ENCODE assay signal across 14 mouse cellular contexts in the genomic region with DNA sequence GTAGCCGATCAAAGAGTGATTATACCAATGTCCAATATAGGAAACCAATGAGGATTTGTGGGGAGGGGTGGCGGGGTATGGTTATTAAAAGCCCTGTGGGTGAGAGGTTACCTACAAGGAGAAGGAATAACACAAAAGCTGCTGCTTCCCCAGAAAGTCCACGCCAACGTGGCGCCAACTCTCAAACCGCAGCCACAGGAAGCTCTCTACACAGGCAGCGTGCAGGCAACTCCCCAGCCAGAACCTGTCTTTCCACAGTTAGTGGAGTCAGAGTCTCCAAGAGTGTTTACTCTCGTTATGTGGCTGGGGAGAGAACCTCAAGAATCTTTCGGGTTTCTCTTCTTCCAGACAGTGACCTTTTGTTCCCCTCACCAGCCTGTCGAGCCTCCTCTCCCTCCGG.
A peak's percentile ranks its signal among the peaks of the same experiment; 100 is the strongest.
DNase-seq lines count a peak whose midpoint lies in the region; ATAC-seq and TF ChIP-seq lines count a peak whose summit lies in the region.
"Had no signal": no experiment of that assay in that cellular context is flagged by ENCODE, and none has a peak within 500 bp of the region (broad histone marks: within the 10 kb centered on the region; RNA-seq: fewer than 3 reads in every experiment).

No protein-coding gene starts in this region.

- H3K4me1 ChIP-seq in brown adipose tissue, adult 24 weeks (ENCODE audit: control insufficient read depth, insufficient read depth, insufficient read length, low read length), result peaks cover 9% of the 10 kb centered on the region
- H3K4me1 ChIP-seq in lung, postnatal 0 days (ENCODE audit: insufficient read depth, low read depth, low read length), result no peaks in the 10 kb centered on the region
- peaks cover 7% of the 10 kb centered on the region; the same call in 1 of the 2 replicates for H3K4me1 ChIP-seq in midbrain, embryonic 11.5 days (ENCODE audit: control insufficient read depth, insufficient read depth, low read length)
- H3K4me1 ChIP-seq: forebrain, embryonic 15.5 days had no signal

- no peak overlapping the region for H3K4me2 ChIP-seq in lung, postnatal 0 days (replicated peaks; ENCODE audit: low read depth, low read length)
- H3K4me2 ChIP-seq in midbrain, embryonic 11.5 days, result no peak overlapping the region
- H3K4me2 ChIP-seq: embryonic facial prominence, embryonic 13.5 days; forebrain, embryonic 15.5 days; heart, embryonic 11.5 days; neural tube, embryonic 12.5 days had no signal

- no peak overlapping the region for H3K4me3 ChIP-seq in brown adipose tissue, adult 24 weeks (ENCODE audit: insufficient read depth, low read depth, low read length)
- H3K4me3 ChIP-seq in lung, postnatal 0 days (ENCODE audit: low read depth, low read length), result no peak overlapping the region
- no peak overlapping the region for H3K4me3 ChIP-seq in layer of hippocampus, adult 2 months
- no peak overlapping the region for H3K4me3 ChIP-seq in midbrain, embryonic 11.5 days (ENCODE audit: low read depth, low read length)
- H3K4me3 ChIP-seq: embryonic facial prominence, embryonic 13.5 days; forebrain, embryonic 15.5 days; neural tube, embryonic 12.5 days had no signal

- no peak overlapping the region for H3K9ac ChIP-seq in lung, postnatal 0 days (replicated peaks; ENCODE audit: low read depth)
- no peak overlapping the region for H3K9ac ChIP-seq in midbrain, embryonic 11.5 days (ENCODE audit: low read length)
- H3K9ac ChIP-seq: embryonic facial prominence, embryonic 13.5 days; forebrain, embryonic 15.5 days; neural tube, embryonic 12.5 days had no signal

- H3K27me3 ChIP-seq in lung, postnatal 0 days (replicated peaks; ENCODE audit: insufficient read depth, low read length), result no peaks in the 10 kb centered on the region
- H3K27me3 ChIP-seq in midbrain, embryonic 11.5 days (ENCODE audit: control insufficient read depth, insufficient read depth, low read length), result no peaks in the 10 kb centered on the region
- H3K27me3 ChIP-seq: embryonic facial prominence, embryonic 13.5 days; forebrain, embryonic 15.5 days; neural tube, embryonic 12.5 days had no signal

- DNase-seq in lung, adult 18-20 months, result peak; percentile 42 to 57
- no peak for DNase-seq in lung, postnatal 10 days
- DNase-seq in lung, postnatal 0 days (ENCODE audit: low spot score), result peak; percentile 43
- peak; percentile 53 to 77 for DNase-seq in urinary bladder, adult 18-20 months (ENCODE audit: low spot score in 2 of 2)
- DNase-seq in layer of hippocampus, adult 2 months (ENCODE audit: low spot score in 2 of 2), result no peak
- no peak for DNase-seq in cerebellum, adult 18-20 months
- no peak for DNase-seq in midbrain, embryonic 11.5 days (ENCODE audit: low spot score, missing footprints)
- DNase-seq: adrenal gland, adult 8-10 months; right cerebral cortex, adult 18-20 months had no signal

- H3K36me3 ChIP-seq in lung, postnatal 0 days (ENCODE audit: insufficient read depth, low read length), result no peaks in the 10 kb centered on the region
- H3K36me3 ChIP-seq in midbrain, embryonic 11.5 days (ENCODE audit: control insufficient read depth, insufficient read depth, low read length), result no peaks in the 10 kb centered on the region
- H3K36me3 ChIP-seq: embryonic facial prominence, embryonic 13.5 days; forebrain, embryonic 15.5 days; neural tube, embryonic 12.5 days had no signal

- TF ChIP-seq CTCF in lung, postnatal 0 days (IDR thresholded peaks at IDR 0.05), result no peak
- TF ChIP-seq CTCF in layer of hippocampus, adult 2 months (conservative IDR thresholded peaks at IDR 0.05), result no peak

- TF ChIP-seq EP300 in lung, postnatal 0 days (IDR thresholded peaks at IDR 0.05), result no peak

- no peaks in the 10 kb centered on the region for H3K9me3 ChIP-seq in lung, postnatal 0 days (ENCODE audit: low read length)
- no peaks in the 10 kb centered on the region for H3K9me3 ChIP-seq in midbrain, embryonic 11.5 days (ENCODE audit: control insufficient read depth, low read length)
- H3K9me3 ChIP-seq: embryonic facial prominence, embryonic 13.5 days; forebrain, embryonic 15.5 days; neural tube, embryonic 12.5 days had no signal

- H3K27ac ChIP-seq in brown adipose tissue, adult 24 weeks (replicated peaks; ENCODE audit: low read depth, low read length), result peak overlapping the region; percentile 39; the same call in 1 of the 2 replicates
- H3K27ac ChIP-seq in lung, postnatal 0 days (ENCODE audit: low read length), result no peak overlapping the region
- H3K27ac ChIP-seq in layer of hippocampus, adult 2 months, result no peak overlapping the region
- no peak overlapping the region for H3K27ac ChIP-seq in midbrain, embryonic 11.5 days (ENCODE audit: low read depth, low read length)
- H3K27ac ChIP-seq: embryonic facial prominence, embryonic 13.5 days; forebrain, embryonic 15.5 days; neural tube, embryonic 12.5 days had no signal

- WGBS in lung, postnatal 0 days, result 50% methylated on average over 11 of the region's 11 CpGs
- WGBS in midbrain, embryonic 11.5 days, result 89% methylated on average over 11 of the region's 11 CpGs

- peak; percentile 41; the same call in 1 of the 2 replicates for ATAC-seq in lung, postnatal 0 days
- no peak for ATAC-seq in midbrain, embryonic 11.5 days (ENCODE audit: low FRiP score)
- ATAC-seq: forebrain, embryonic 15.5 days had no signal

Comparison
In these comparisons a context has a peak if more than half of its experiments do, and no peak if none do; other contexts are left out.
1. DNase-seq: peak in lung, adult 18-20 months (2 of 2), lung, postnatal 0 days (single experiment) and urinary bladder, adult 18-20 months (2 of 2); none in lung, postnatal 10 days (single experiment), layer of hippocampus, adult 2 months (0 of 2), cerebellum, adult 18-20 months (0 of 2) and midbrain, embryonic 11.5 days (single experiment).